Mouse (Mus musculus) MEL-GATA-1-ER (cell line): ENCODE data around the gene Gxylt2.
A peak's percentile ranks its signal among the peaks of the same experiment; 100 is the strongest.

Experiments
- DNase-seq: peaks from one replicate; pipeline ENCODE4 v3.0.0-alpha.2; 2012; ENCODE audit warnings: low read depth; ENCODE audit errors: extremely low read depth

Gxylt2 gene

DNA sequence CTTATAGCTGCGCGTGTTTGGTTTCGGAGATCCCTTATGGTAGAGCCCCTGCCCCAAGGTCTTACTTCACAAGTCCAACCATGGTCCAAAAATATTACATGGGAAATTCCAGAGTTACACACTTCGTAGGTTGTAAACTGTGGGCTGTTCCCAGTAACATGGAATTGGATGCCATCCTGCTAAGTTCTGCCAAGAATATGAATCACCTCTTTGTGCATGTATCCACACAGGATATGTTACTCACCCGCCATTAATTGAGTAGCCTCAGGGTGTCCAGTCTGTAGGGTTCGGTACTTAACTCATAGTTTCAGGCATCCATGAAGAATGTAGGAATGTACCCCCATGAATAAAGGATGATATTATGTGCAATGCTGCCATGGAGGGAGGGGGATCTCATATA, 94.8 kb downstream of the Gxylt2 start:
- DNase-seq: no peak

DNA sequence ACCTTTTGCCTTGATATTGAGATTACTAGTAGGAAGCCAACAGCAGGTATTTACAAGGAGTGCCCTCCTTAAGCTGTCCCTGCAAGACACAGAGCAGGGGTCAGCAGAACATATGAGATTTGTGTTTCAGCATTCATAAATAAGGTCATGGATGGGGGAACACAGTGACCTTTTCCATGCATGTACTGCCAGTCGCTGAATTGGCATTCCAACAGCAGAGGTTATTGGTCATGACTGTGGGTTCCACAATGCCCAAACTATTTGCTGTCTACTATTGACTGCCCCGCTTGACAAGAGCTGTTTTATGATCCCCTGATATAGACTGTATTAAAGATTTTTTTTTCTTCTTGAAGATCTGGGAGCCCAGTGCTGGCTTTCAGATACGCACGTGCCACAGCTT, 95.2 kb downstream of the Gxylt2 start:
- no peak for DNase-seq

DNA sequence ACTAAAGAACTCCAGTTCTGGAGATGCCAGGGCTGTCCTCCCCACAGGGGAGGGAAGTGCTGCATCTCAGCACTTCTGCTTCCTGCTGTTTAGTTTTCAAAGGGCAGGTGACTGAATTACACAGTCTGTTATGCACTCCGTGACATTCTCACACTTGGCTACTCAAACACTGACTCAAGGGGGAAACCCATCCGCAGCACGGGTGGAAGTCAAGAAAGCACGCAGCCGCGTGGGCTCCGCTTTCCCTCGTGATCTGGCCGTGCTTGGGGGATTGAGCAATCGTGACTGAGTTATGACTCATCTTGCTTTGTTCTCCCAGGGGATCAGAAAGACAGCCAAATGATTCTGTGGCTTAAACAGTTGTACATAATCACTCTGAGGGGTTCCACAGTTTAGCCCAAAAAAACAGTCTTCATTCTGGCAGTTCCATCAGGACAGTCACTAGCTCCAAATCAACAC, 96.0 kb downstream of the Gxylt2 start:
- no peak for DNase-seq

DNA sequence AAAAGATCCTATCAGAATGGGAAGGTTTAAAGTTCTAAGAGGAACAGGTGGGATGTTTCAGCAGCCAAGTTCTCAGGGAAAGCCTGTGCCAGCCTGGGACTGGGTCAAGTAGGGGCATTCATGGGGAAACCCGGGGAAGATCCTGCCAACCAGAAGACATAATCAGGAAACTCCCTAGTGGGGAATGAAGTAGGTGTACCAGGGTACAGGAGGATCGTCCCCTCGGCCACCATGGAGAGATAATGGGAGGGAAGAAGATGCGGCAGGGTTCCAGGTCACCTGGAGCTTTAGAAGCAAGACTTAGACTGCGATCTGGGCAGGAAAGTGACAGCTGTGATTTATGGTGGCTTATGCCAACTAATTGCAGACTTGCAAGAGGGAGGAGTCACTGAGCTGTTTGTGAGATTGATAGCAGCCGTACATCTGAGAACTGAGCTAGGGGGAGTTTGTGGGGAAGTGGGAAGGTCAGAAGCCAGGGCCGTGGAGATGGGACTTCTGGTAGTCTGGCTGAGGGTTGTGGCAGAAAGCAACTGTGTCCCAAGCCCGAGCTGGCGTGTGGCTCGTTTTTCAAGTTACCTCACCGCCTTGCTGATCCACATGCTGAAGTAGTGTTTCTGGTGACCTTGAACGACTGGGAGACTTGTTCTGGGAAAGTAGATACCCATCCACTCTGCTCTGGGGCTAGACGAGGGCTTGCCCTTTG, 98.0 kb downstream of the Gxylt2 start:
- DNase-seq: no peak

DNA sequence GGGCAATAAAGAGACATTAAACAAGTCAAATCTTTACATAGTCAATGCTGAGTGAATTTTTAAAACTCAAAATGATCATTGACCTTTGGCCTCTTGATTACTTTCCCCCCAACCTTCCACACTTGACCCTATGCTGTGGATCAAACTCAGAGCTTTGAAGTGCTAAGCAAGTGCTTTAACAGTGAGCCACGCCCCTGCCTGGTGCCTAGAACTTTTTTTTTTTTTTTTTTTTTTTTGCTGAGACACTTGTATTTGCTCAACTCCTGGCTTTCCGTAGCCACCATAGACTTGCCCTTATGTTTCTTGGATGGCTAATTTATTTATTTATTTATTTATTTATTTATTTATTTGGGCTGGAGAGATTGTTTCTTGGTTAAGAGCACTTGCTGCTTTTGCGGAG, 98.7 kb downstream of the Gxylt2 start:
- no peak for DNase-seq

DNA sequence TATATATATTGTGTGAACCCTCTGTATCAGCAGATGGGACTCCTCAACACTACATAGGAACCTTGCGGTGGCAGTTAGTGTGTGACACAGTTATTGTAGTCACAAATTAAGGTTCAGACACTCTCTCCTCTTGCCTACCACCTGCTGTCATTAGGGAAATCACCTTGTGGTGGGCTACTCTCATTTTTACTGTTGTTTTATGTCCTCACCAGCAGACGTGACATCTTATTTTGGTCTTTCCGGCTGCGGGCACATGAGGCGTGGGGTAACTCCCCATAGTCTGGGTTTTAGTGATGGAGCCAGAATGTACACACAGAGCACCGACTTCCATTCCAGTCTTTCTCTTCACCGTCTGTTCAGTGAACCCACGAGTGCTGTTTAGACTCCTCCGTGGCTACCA, 102.7 kb downstream of the Gxylt2 start:
- DNase-seq: no peak

DNA sequence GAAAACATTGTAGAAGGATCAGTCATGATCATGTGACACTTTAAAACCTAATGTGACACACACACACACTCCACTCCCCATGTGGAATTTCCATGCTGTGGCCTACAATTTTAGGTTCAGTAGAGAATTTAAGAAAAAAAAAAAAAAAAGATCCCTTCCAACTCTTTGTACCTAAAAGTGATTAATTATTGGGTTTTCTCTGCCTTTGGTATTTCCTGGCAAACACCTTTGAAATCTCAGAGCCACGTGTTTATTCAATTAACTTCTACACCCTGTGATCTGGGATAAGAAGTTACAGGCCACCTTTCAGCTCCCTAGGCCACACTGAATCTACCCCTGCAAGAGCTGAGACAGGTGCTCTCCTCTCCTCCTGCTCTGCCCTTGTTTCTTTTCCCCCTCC, 103.2 kb downstream of the Gxylt2 start:
- no peak for DNase-seq

DNA sequence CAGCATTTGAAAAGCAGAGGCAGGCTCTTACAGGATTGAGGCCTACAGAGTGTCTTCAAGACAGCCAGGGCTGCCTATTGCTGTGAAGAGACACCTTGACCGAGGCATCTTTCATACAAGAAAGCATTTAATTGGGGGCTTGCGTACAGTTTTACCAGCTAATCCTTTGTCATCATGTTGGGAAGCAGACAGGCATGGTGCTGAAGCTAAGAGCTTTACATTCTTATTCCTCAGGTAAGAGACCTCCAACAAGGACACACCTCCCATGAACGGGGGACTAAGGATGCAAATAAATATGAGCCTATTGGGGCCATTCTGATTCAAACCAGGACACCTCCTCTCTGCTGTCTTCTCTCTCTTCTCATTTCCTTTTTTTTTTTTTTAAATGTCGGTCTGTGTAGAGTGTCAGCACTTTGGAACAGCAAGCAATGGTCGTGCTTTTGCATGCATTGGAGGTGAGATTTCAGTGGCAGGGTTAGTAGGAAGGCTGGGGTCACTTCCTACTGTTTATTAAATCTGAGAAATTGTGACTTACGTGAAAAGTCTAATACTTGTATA, 103.8 kb downstream of the Gxylt2 start:
- no peak for DNase-seq

DNA sequence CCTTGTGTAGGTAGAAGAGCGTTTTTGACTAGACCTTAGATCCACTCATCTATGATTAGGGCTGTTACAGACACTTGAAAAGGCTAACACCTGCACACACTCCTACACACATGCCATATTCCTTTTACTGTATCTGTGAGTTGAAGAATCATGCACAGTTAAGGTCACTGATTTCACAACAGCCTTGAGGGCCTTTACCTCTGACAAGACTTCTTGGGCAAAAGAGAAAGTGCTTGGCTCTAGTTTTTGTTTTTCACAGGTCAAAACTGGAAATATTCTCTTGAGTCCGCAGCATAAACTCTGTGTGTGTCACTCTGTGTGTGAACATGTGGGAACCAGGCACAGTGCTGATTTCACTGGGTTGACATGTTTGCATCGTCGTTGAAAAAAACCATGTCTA, 105.6 kb downstream of the Gxylt2 start:
- no peak for DNase-seq

DNA sequence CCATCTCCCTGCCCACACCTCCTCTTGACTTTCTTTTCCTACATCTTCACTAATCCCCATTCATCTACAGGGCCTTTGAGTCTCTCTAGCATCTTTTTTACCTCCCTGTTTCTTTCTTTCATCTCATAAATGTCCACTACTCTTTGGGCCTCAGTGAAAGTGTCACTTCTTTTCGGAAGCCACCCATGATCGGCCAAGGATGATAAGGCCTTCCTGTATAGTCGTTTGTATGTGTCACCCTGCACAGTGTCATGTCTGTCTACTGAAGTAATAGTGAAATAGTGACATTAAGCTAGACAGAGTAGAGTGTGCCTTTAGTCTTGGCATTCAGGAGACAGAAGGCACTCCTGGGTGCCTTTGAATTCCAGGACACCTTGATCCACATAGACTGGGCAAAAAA, 107.2 kb downstream of the Gxylt2 start:
- DNase-seq: no peak

DNA sequence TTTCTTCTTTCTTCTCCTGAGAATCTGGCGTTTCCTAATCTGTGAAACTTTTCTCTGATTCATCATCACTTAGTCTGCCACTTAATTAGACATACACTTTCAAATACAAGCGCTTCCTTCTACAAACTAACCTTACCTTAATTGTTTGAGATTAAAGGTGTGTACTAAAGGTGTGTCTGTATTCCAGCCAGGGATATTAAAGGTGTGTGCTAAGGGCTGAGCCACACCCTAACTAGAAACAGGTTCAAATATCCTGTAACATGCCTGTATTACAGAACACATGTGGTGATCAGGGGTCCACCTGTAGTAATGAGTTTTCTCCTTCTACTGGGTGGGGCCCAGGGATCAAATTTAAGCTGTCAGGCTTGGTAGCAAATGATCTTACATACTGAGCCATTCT, 116.8 kb downstream of the Gxylt2 start:
- DNase-seq: no peak

DNA sequence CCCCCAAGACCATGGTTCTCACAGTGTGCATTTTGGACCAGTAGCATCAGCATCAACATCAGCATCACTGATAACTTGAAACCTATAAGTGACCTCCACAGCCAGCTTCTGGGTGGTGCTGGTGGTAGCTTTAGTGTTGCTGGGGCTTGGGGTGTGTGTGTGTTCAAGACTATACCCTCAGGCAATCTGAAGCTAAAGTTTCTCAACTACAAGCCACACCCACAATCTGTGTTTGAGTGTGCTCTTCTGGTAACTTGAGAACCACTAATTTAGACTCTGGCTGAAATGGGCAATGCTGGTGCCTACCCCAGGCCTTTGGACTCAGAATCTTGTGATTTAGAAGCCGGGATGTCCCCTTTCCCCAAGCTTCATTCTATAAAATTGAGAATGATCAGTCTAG, 118.8 kb downstream of the Gxylt2 start:
- DNase-seq: no peak

DNA sequence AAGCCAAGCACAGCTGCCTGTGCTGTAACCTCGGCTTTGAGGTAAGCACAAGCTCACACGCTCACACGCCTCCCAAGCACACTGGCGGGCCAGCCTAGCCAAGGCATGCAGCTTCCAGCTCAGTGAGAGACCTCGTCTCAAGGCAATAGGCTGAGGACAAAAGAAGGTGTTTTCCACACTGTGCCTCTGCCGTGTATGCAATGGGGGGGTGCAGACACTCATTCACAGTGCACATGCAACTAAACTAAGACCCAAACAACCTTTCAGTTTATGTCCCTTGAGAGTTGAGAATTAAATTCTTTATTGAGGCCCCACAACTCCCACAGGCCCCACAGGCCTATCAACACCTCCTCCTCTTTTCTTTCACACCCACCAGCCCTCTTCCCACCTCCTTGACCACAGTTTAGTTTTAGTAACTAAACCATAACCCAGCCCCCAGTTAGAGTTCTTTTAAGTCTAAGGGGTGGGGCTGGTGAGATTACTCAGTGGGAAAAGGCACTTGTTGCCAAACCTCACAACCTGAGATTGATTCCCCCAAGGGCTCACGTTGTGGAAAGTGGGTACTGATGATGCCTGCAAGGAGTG, 119.9 kb downstream of the Gxylt2 start:
- no peak for DNase-seq

DNA sequence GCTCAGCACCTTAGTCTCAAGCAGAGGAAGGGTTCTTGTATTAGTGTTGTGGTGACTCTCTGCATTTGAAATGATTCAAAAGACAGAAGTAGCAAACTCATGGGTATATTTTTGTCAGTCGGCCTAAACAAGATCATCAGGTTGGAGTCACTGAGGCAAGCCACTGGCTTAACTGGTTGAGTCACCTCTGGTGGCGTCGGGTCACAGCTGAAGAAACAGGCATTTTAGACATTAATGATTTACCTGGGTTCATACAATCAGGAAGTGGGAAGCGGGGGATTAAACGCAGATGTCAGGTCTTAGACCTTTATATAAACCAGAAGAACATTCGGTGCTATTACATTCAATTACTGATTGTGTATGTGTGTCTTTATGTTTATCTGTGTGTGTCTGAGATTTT, 121.5 kb downstream of the Gxylt2 start:
- DNase-seq: no peak

DNA sequence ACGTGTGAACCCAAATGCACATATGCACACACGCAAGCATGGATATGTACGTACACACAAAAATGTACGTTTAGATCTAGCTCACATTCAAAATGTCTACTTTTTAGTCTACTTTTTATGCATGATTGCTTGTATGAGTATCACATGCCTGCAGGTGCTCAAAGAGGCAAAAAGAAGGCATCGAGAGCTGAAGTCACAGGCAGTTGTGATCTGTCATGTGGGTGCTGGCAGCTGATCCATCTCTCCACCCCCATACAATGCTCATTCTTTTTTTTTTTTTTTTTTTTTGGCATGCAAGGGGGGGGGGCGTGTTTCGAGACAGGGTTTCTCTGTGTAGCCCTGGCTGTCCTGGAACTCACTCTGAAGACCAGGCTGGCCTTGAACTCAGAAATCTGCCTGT, 124.0 kb downstream of the Gxylt2 start:
- no peak for DNase-seq

DNA sequence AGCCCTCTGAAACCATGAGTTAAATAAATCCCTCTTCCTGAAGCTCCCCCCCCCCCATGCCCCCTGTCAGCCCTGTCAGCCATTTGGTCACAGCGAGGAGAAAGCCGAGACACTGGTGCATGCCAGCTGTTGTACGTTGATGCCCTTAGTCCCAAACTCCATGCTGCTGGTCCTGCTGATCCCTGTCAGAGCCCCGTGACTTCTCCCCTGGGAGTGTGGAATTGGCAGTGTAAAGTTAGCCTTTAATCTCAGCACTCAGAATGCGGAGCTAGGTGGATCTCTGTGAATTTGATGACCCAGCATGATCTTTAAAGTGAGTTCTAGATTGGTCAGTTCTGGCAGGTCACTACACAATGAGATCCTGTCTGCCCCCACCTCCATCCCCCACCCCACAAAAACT, 125.2 kb downstream of the Gxylt2 start:
- DNase-seq: no peak

DNA sequence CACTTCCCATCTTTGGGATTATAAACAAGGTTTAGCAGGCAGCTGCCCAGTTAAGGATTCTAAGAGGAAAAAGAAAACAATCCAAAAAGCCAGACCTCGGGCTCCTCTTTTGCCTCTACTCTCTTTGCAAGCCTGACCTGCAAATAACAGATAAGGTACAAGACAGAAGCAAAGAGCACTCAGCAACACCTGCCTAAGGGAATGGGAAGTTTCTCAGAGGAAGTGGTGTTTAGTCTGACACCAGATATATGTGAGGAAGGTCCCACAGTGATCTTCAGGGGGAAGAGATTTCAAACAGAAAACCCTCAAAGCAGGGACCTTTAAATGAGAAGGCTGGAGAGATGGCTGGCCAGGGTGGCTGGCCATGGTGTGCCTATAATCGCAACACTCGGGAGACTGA, 126.7 kb downstream of the Gxylt2 start:
- DNase-seq: peak; percentile 68

DNA sequence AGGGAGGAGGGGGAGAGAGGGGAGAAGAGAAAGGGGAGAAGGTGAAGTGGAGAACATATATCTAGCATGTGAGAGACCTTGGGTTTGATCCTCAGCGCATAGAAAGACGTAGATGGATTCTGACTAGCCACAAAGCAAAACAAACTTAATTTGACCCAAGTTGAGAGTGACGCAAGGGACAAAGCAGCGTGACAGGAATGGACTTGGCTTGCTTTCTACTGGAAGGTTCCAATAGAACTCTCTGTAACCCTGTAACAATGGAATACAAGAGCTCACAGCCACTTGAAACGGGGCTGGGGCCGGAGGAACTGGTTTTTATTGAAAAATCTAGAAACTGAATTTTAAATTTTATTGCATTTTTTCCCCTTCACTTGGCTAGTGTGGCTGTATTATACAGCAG, 127.2 kb downstream of the Gxylt2 start:
- DNase-seq: no peak

DNA sequence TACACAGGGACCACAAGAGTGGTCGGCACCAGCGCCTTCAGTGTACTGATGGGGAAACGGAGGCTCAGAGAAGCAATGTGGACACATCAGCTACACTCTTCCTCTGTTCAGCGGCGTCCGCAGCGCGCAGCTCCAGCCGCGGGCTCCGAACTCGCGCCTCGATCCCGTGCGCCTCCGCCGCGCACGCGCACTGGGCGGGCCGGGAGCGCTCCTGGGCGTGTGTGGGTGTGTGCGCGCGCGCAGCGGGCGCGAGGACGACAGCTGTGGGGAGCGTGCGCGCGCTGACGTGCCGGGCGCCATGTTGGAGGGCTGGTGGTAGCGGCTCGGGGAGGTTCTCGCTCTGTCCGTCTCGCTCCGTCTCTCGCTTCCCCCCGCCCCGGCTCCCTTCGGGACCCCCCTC, 128.8 kb downstream of the Gxylt2 start, which contains the start of gene Ppp4r2:
Gene Ppp4r2, plus strand, starts transcription at position 268 of the 400 bp plus-strand sequence.
- DNase-seq: peak; percentile 46

DNA sequence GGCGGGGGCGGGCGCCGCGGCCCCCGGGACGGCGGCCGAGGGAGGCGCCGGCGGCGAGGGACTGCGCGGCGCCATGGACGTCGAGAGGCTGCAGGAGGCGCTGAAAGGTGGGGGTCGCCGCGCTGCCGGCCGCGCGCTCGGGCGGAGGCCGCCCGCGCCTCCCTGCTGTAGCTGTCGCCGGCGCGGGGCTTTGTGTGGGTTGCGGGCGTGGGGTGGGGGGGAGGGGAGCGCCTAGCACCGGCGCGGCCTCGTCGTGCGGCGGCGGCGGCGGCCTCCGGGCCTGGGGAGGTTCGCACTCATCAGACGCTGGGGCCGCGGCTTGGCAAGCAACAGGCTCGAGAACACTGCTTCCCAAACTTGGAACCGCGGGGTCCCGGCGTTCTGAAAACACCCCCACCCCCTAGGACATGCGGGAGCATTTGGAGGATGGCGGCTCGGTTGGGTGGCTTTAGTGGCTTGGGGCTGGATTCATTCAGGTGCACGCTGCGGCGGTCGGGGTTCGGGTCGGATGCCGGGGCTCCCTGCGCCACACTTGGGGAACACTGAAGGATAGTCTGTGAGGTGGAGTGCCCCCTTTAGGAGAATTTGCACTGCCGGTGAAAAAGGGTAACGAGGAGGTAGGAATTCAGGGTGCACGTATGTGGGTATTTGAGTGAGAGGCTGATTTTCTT, 129.4 kb downstream of the Gxylt2 start:
- DNase-seq: no peak

DNA sequence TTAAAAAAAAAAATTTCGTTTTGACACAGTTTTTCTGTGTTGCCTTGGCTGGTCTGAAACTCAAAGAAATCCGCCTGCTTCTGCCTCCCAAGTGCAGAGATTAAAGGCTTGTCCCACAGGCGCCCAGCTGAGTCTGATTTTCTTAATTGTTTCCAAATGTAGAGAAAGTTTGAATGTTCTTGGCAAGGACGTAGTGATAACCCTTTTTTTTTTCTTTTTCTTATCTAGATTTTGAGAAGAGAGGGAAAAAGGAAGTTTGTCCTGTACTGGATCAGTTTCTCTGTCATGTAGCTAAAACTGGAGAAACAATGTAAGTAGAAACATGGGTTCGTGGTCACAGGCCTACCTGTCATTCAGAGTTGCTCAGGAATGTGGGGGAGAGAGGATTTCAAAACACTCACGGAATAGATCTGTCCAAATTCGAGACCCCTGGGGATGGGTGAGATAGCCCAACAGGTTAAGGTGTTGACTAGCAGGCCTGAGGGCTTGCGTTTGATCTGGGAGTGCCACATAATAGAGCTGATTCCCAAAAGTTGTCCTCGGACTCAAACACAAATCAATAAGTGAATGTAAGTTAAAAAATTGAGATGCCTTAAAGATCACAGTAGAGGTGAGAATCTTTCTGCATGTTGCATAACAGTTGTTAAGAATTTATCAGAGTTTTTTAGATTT, 130.1 kb downstream of the Gxylt2 start:
- no peak for DNase-seq

DNA sequence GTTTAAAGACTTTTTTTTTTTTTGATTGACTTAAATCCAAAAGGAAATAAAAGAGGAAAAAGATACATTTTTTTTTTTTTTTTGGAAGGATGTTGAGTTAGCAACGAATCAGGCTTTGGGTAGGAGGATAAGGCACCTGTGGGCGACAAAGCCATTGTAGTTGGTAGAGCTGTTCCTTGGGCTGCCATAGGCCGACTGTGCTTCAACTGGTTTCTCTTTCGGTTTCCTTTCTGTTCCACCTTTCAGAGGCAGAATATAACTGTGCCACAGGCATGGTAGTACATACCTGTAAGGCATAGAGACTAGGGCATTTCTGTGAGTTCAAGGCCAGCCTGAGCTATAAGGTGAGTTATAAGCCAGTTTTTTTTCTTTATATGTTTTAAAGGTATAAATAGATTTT, 140.5 kb downstream of the Gxylt2 start:
- no peak for DNase-seq
